Mouse (Mus musculus): Measurements from ENCODE around the gene Dnaic2. TPM values are rescaled to one million over a fixed set of nuclear protein-coding genes. Genes with fewer than 3 reads are reported as not detected.

Dnaic2 gene
- polyA plus RNA-seq, 1 experiment from 2014 or later, result 0.25 TPM

GRCm38 (mm10) chr11:114732890-114733289 lies 5.7 kb downstream of the Dnaic2 start:
- H3K4me1 ChIP-seq (ENCODE audit: control insufficient read depth, insufficient read depth, low read length), result no peaks in the 10 kb centered on the region
- no peak for ATAC-seq (ENCODE audit: insufficient read depth, low FRiP score)
- 75% methylated on average over 22 of the region's 22 CpGs for WGBS
- H3K4me2 ChIP-seq (ENCODE audit: low read depth, low read length), result no peak overlapping the region
- H3K27me3 ChIP-seq (ENCODE audit: control insufficient read depth, insufficient read depth, low read length), result no peaks in the 10 kb centered on the region
- H3K27ac ChIP-seq (ENCODE audit: low read length), result no peak overlapping the region
- H3K9ac ChIP-seq (ENCODE audit: low read length), result no peak overlapping the region
- no peak overlapping the region for H3K4me3 ChIP-seq (replicated peaks; ENCODE audit: low read length)
- H3K36me3 ChIP-seq (ENCODE audit: control insufficient read depth, insufficient read depth, low read length), result no peaks in the 10 kb centered on the region
- no peaks in the 10 kb centered on the region for H3K9me3 ChIP-seq (replicated peaks; ENCODE audit: control insufficient read depth, low read length)

GRCm38 (mm10) chr11:114736111-114736510 lies 8.9 kb downstream of the Dnaic2 start:
- Histone ChIP-seq H3K9me3 (replicated peaks; ENCODE audit: control insufficient read depth, low read length) (no peaks in the 10 kb centered on the region), H3K4me3 (replicated peaks; ENCODE audit: low read length) (no peak overlapping the region), H3K27me3 (ENCODE audit: control insufficient read depth, insufficient read depth, low read length) (no peaks in the 10 kb centered on the region), H3K4me2 (ENCODE audit: low read depth, low read length) (no peak overlapping the region), H3K27ac (ENCODE audit: low read length) (no peak overlapping the region), H3K4me1 (ENCODE audit: control insufficient read depth, insufficient read depth, low read length) (no peaks in the 10 kb centered on the region), H3K36me3 (ENCODE audit: control insufficient read depth, insufficient read depth, low read length) (no peaks in the 10 kb centered on the region), H3K9ac (ENCODE audit: low read length) (no peak overlapping the region)
- WGBS, result 75% methylated on average over 2 of the region's 2 CpGs
- no peak for ATAC-seq (ENCODE audit: insufficient read depth, low FRiP score)

GRCm38 (mm10) chr11:114736913-114737624 lies 9.9 kb downstream of the Dnaic2 start:
- H3K9ac ChIP-seq (ENCODE audit: low read length), result peak overlapping the region; percentile 38
- no peaks in the 10 kb centered on the region for H3K9me3 ChIP-seq (replicated peaks; ENCODE audit: control insufficient read depth, low read length)
- H3K27ac ChIP-seq (ENCODE audit: low read length), result no peak overlapping the region

GRCm38 (mm10) chr11:114740598-114740997 lies 13.4 kb downstream of the Dnaic2 start:
- ATAC-seq (ENCODE audit: insufficient read depth, low FRiP score), result no peak

More at GRCm38 (mm10) chr11:114736913-114737624, 9.9 kb downstream of the Dnaic2 start:
- no peaks in the 10 kb centered on the region for H3K27me3 ChIP-seq (ENCODE audit: control insufficient read depth, insufficient read depth, low read length)
- no peak overlapping the region for H3K4me3 ChIP-seq (replicated peaks; ENCODE audit: low read length)
- 0 out of 2 replicates have a peak overlapping the region, but pooled peaks have one; percentile 14 for H3K4me2 ChIP-seq (ENCODE audit: low read depth, low read length)
- ATAC-seq (ENCODE audit: insufficient read depth, low FRiP score), result no peak
- H3K36me3 ChIP-seq (ENCODE audit: control insufficient read depth, insufficient read depth, low read length), result no peaks in the 10 kb centered on the region
- WGBS, result 35% methylated on average over 11 of the region's 11 CpGs
- no peaks in the 10 kb centered on the region for H3K4me1 ChIP-seq (ENCODE audit: control insufficient read depth, insufficient read depth, low read length)

GRCm38 (mm10) chr11:114741451-114741850 lies 14.2 kb downstream of the Dnaic2 start:
- Histone ChIP-seq H3K4me3 (replicated peaks; ENCODE audit: low read length) (no peak overlapping the region), H3K36me3 (ENCODE audit: control insufficient read depth, insufficient read depth, low read length) (no peaks in the 10 kb centered on the region), H3K4me1 (ENCODE audit: control insufficient read depth, insufficient read depth, low read length) (no peaks in the 10 kb centered on the region; the same call in 1 of the 2 replicates), H3K27ac (ENCODE audit: low read length) (no peak overlapping the region), H3K9ac (ENCODE audit: low read length) (no peak overlapping the region), H3K4me2 (ENCODE audit: low read depth, low read length) (no peak overlapping the region), H3K9me3 (replicated peaks; ENCODE audit: control insufficient read depth, low read length) (no peaks in the 10 kb centered on the region), H3K27me3 (ENCODE audit: control insufficient read depth, insufficient read depth, low read length) (no peaks in the 10 kb centered on the region)
- WGBS, result 40% methylated on average over 6 of the region's 6 CpGs
- no peak for ATAC-seq (ENCODE audit: insufficient read depth, low FRiP score)

More at GRCm38 (mm10) chr11:114740598-114740997, 13.4 kb downstream of the Dnaic2 start:
- Histone ChIP-seq H3K9ac (ENCODE audit: low read length) (no peak overlapping the region), H3K27me3 (ENCODE audit: control insufficient read depth, insufficient read depth, low read length) (no peaks in the 10 kb centered on the region), H3K4me3 (replicated peaks; ENCODE audit: low read length) (no peak overlapping the region), H3K27ac (ENCODE audit: low read length) (no peak overlapping the region), H3K36me3 (ENCODE audit: control insufficient read depth, insufficient read depth, low read length) (no peaks in the 10 kb centered on the region), H3K4me1 (ENCODE audit: control insufficient read depth, insufficient read depth, low read length) (no peaks in the 10 kb centered on the region; the same call in 1 of the 2 replicates), H3K9me3 (replicated peaks; ENCODE audit: control insufficient read depth, low read length) (no peaks in the 10 kb centered on the region), H3K4me2 (ENCODE audit: low read depth, low read length) (no peak overlapping the region)
- 43% methylated on average over 10 of the region's 10 CpGs for WGBS

GRCm38 (mm10) chr11:114745134-114745533 lies 17.9 kb downstream of the Dnaic2 start:
- ATAC-seq (ENCODE audit: insufficient read depth, low FRiP score), result peak; percentile 27; the same call in 1 of the 2 replicates
- 0 out of 2 replicates have a peak overlapping the region, but pooled peaks have one; percentile 2 for H3K4me3 ChIP-seq (replicated peaks; ENCODE audit: low read length)
- H3K9me3 ChIP-seq (replicated peaks; ENCODE audit: control insufficient read depth, low read length), result no peaks in the 10 kb centered on the region

GRCm38 (mm10) chr11:114747564-114748138 lies 20.4 kb downstream of the Dnaic2 start:
- ATAC-seq (ENCODE audit: insufficient read depth, low FRiP score), result peak; percentile 53; the same call in 1 of the 2 replicates
- Histone ChIP-seq H3K4me2 (ENCODE audit: low read depth, low read length) (no peak overlapping the region), H3K27ac (ENCODE audit: low read length) (peak overlapping the region; percentile 70), H3K9me3 (replicated peaks; ENCODE audit: control insufficient read depth, low read length) (no peaks in the 10 kb centered on the region), H3K4me1 (ENCODE audit: control insufficient read depth, insufficient read depth, low read length) (no peaks in the 10 kb centered on the region; the same call in 1 of the 2 replicates), H3K27me3 (ENCODE audit: control insufficient read depth, insufficient read depth, low read length) (no peaks in the 10 kb centered on the region), H3K36me3 (ENCODE audit: control insufficient read depth, insufficient read depth, low read length) (no peaks in the 10 kb centered on the region), H3K4me3 (replicated peaks; ENCODE audit: low read length) (no peak overlapping the region), H3K9ac (ENCODE audit: low read length) (no peak overlapping the region)
- WGBS, result 41% methylated on average over 12 of the region's 12 CpGs

More at GRCm38 (mm10) chr11:114745134-114745533, 17.9 kb downstream of the Dnaic2 start:
- Histone ChIP-seq H3K36me3 (ENCODE audit: control insufficient read depth, insufficient read depth, low read length) (no peaks in the 10 kb centered on the region), H3K27me3 (ENCODE audit: control insufficient read depth, insufficient read depth, low read length) (no peaks in the 10 kb centered on the region), H3K9ac (ENCODE audit: low read length) (peak overlapping the region; percentile 55; the same call in 1 of the 2 replicates), H3K4me2 (ENCODE audit: low read depth, low read length) (peak overlapping the region; percentile 9), H3K4me1 (ENCODE audit: control insufficient read depth, insufficient read depth, low read length) (no peaks in the 10 kb centered on the region; the same call in 1 of the 2 replicates), H3K27ac (ENCODE audit: low read length) (no peak overlapping the region)
- WGBS, result 1% methylated on average over 12 of the region's 12 CpGs

GRCm38 (mm10) chr11:114764820-114765818 lies 37.9 kb downstream of the Dnaic2 start, which contains the start of gene Kif19a:
Gene Kif19a (plus strand): TSS chr11:114765388.
- 3% methylated on average over 51 of the region's 51 CpGs for WGBS

More at GRCm38 (mm10) chr11:114764820-114765818, 37.9 kb downstream of the Dnaic2 start, which contains the start of gene Kif19a:
- H3K9me3 ChIP-seq (replicated peaks; ENCODE audit: control insufficient read depth, low read length), result no peaks in the 10 kb centered on the region
- peak within 1 kb of the TSS; percentile 99 for H3K4me2 ChIP-seq (ENCODE audit: low read depth, low read length)
- H3K4me3 ChIP-seq (replicated peaks; ENCODE audit: low read length), result peak within 1 kb of the TSS; percentile 57
- ATAC-seq (ENCODE audit: insufficient read depth, low FRiP score), result peak; percentile 84
- H3K27me3 ChIP-seq (ENCODE audit: control insufficient read depth, insufficient read depth, low read length), result peaks cover 3% of the 10 kb centered on the region; the same call in 1 of the 2 replicates
- H3K4me1 ChIP-seq (ENCODE audit: control insufficient read depth, insufficient read depth, low read length), result peaks cover 11% of the 10 kb centered on the region; the same call in 1 of the 2 replicates
- H3K27ac ChIP-seq (ENCODE audit: low read length), result no peak within 1 kb of the TSS
- H3K36me3 ChIP-seq (ENCODE audit: control insufficient read depth, insufficient read depth, low read length), result no peaks in the 10 kb centered on the region
- H3K9ac ChIP-seq (ENCODE audit: low read length), result peak within 1 kb of the TSS; percentile 67
